Mouse (Mus musculus) heart, adult 8-10 months (tissue): ENCODE data around the gene Rbm4. TPM values are rescaled to one million over a fixed set of nuclear protein-coding genes. Genes with fewer than 3 reads are reported as not detected.

ENCODE experiments used
- DNase-seq: peaks from one replicate; pipeline ENCODE4 v3.0.0; 2022; ENCODE audit warnings: low spot score
- total RNA-seq, 4 experiments: library from RNA; stranded (reverse); gene quantifications; 2 replicates each; pipeline ENCODE4 v1.2.4; 2022

Gene Rbm4
- total RNA-seq, 4 experiments from 2014 or later, result 38.2 to 44.5 (median 43.4) TPM

- DNase-seq, result no peak
These were observed 52.2 kb downstream of the Rbm4 start for GRCm38 (mm10) chr19:4741482-4741881.

- DNase-seq, result no peak
These were observed 53.9 kb downstream of the Rbm4 start for GRCm38 (mm10) chr19:4739762-4740161.

- no peak for DNase-seq
These were observed 54.6 kb downstream of the Rbm4 start for GRCm38 (mm10) chr19:4739053-4739452.

- no peak for DNase-seq
These were observed 55.8 kb downstream of the Rbm4 start for GRCm38 (mm10) chr19:4737866-4738265.

Other genes with a start within 250 kb of the Rbm4 start
- gene Lrfn4, start 178.2 kb downstream of the Rbm4 start, total RNA-seq, result 1 to 10 TPM; 5.7 to 7.8 (median 7.1) TPM
- 1 to 10 TPM; 6.9 to 9.2 (median 8.0) TPM for gene Rce1, start 168.3 kb downstream of the Rbm4 start, total RNA-seq
- not detected for gene Gm960, start 95.2 kb downstream of the Rbm4 start, total RNA-seq
- under 1 TPM; 0.22 to 0.91 (median 0.50) TPM for gene Sptbn2, start 82.7 kb downstream of the Rbm4 start, total RNA-seq
- 1 to 10 TPM; 5.4 to 8.1 (median 6.3) TPM for gene Rbm4b, start 37.4 kb downstream of the Rbm4 start, total RNA-seq
- 10 to 100 TPM; 10.8 to 23.0 (median 16.2) TPM for gene Gm21992, start 17.7 kb upstream of the Rbm4 start, total RNA-seq
- gene Rbm14, start 17.7 kb upstream of the Rbm4 start, total RNA-seq, result 10 to 100 TPM; 16.4 to 23.3 (median 17.3) TPM
- gene Ccs, start 45.4 kb upstream of the Rbm4 start, total RNA-seq, result 10 to 100 TPM; 22.2 to 32.1 (median 28.6) TPM
- gene Ccdc87, start 45.5 kb upstream of the Rbm4 start, total RNA-seq, result under 1 TPM in 2 of 4 experiments, not detected in 2; 0.09 to 0.14 TPM
- gene Ctsf, start 61.2 kb upstream of the Rbm4 start, total RNA-seq, result 10 to 100 TPM; 77.7 to 86.2 (median 81.6) TPM
- 1 to 10 TPM; 2.0 to 4.3 (median 2.6) TPM for gene Actn3, start 84.0 kb upstream of the Rbm4 start, total RNA-seq
- gene Zdhhc24, start 84.8 kb upstream of the Rbm4 start, total RNA-seq, result 1 to 10 TPM; 2.8 to 4.2 (median 3.4) TPM
- gene Bbs1, start 112.7 kb upstream of the Rbm4 start, total RNA-seq, result 1 to 10 TPM; 2.6 to 3.2 (median 2.9) TPM
- gene Dpp3, start 134.4 kb upstream of the Rbm4 start, total RNA-seq, result 10 to 100 TPM; 17.0 to 20.0 (median 18.3) TPM
- gene Peli3, start 149.2 kb upstream of the Rbm4 start, total RNA-seq, result 1 to 10 TPM; 3.8 to 7.6 (median 5.2) TPM
- 10 to 100 TPM; 62.8 to 74.0 (median 69.9) TPM for gene Mrpl11, start 168.2 kb upstream of the Rbm4 start, total RNA-seq
- gene Npas4, start 196.4 kb upstream of the Rbm4 start, total RNA-seq, result under 1 TPM in 1 of 4 experiments, not detected in 3; 0.08 TPM
- gene Slc29a2, start 230.0 kb upstream of the Rbm4 start, total RNA-seq, result 10 to 100 TPM in 2 of 4 experiments, 1 to 10 TPM in 2; 8.8 to 11.9 (median 10.6) TPM
- 10 to 100 TPM; 45.0 to 47.2 (median 45.6) TPM for gene B4gat1, start 244.9 kb upstream of the Rbm4 start, total RNA-seq
- gene AC124502.3, start 245.0 kb upstream of the Rbm4 start, total RNA-seq, result 1 to 10 TPM; 2.4 to 3.4 (median 2.6) TPM
- 10 to 100 TPM; 13.0 to 17.6 (median 15.6) TPM for gene Brms1, start 247.5 kb upstream of the Rbm4 start, total RNA-seq